Mouse (Mus musculus) heart, adult 2 months (tissue): ENCODE measurements at regions not wholly inside any gene's neighbourhood (a gene's known extent, or its start where the extent isn't known, plus 50 kb on each side); places are given as distances from the start of the nearest gene placed in this dataset.

Experiments
- DNase-seq, 2 experiments: peaks; one replicate each; pipeline ENCODE4 v3.0.0; 2021
- H3K27ac ChIP-seq: fragments of 200-600 bp; 2 replicates; pipeline ENCODE4 v1.8.1; 2022
- H3K27me3 ChIP-seq: fragments of 200-500 bp; 2 replicates; pipeline ENCODE4 v1.6.1; 2012; ENCODE audit warnings: mild to moderate bottlenecking, low read length, inconsistent platforms, mixed read lengths; ENCODE audit not compliant: control insufficient read depth, insufficient read depth
- H3K36me3 ChIP-seq: fragments of 200-500 bp; 2 replicates; pipeline ENCODE4 v1.6.1; 2012; ENCODE audit warnings: low read length, inconsistent platforms; ENCODE audit not compliant: control insufficient read depth, insufficient read depth
- H3K4me1 ChIP-seq: fragments of 200-500 bp; 2 replicates; pipeline ENCODE4 v1.6.1; 2011; ENCODE audit warnings: low read length; ENCODE audit not compliant: control insufficient read depth, insufficient read depth
- H3K4me3 ChIP-seq: fragments of 200-600 bp; 2 replicates; pipeline ENCODE4 v1.8.1; 2022
- H3K79me2 ChIP-seq: fragments of 200-500 bp; replicated peaks from 2 replicates; pipeline ENCODE4 v1.6.1; 2012; ENCODE audit warnings: mild to moderate bottlenecking, inconsistent platforms, low read length, moderate library complexity, mixed read lengths; ENCODE audit not compliant: control insufficient read depth, insufficient read depth
- H3K9ac ChIP-seq: fragments of 200-500 bp; 2 replicates; pipeline ENCODE4 v1.6.1; 2012; ENCODE audit warnings: low read depth, mild to moderate bottlenecking, control low read depth, inconsistent platforms, low read length, mixed read lengths
- CTCF ChIP-seq: fragments of 200-600 bp; IDR thresholded peaks from 2 replicates; pipeline ENCODE4 v1.8.1; 2022; ENCODE audit warnings: antibody characterized with exemption, mild to moderate bottlenecking, moderate library complexity
- EP300 ChIP-seq: fragments of 200-500 bp; IDR thresholded peaks from 2 replicates; pipeline ENCODE4 v1.6.1; 2011; ENCODE audit warnings: low read depth, low read length, control low read depth; ENCODE audit not compliant: insufficient read depth
- POLR2A ChIP-seq: fragments of 200-500 bp; IDR thresholded peaks from 2 replicates; pipeline ENCODE4 v1.6.1; 2011; ENCODE audit warnings: mild to moderate bottlenecking, low read depth, low read length, control low read depth; ENCODE audit not compliant: insufficient read depth
- WGBS: fragments of 180-500 bp; shearing (Covaris S2); methylation state at CpG from one replicate; pipeline ENCODE4 v1.1.7; 2018; 5-methylcytosine and 5-hydroxymethylcytosine counted together
- intact Hi-C: fragments of 180-260 bp; cut with DNase I; formaldehyde crosslinking; loops from one replicate; pipeline ENCODE4 v1.15.1; 2025

DNA sequence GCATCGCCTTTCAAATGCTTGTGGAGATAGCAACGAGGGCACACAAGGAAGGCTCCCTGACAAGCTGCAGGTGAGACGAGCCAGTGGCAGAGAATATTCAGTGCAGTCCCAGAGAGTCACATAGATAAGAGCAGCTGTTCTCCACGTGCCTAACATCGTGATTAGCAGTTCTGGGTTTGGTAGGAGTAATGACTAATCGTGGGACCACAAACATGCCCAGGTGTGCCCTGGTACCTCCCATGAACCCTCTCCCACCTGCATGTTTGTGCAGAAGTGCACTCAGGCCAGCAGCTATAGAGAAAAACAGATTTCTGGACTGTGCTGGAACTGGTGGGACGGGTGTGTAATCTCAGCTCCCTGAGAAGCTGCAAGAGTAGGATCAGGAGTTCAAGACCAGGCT lies 85.9 kb upstream of the Acsl1 start:
- H3K9ac ChIP-seq, result no peak overlapping the region
- H3K27ac ChIP-seq, result no peak overlapping the region
- H3K27me3 ChIP-seq, result no peaks in the 10 kb centered on the region
- no peaks in the 10 kb centered on the region for H3K4me1 ChIP-seq
- H3K79me2 ChIP-seq, result no peaks in the 10 kb centered on the region
- WGBS, result 66% methylated on average over 7 of the region's 7 CpGs
- no peak for TF ChIP-seq EP300
- TF ChIP-seq CTCF, result no peak
- no peaks in the 10 kb centered on the region for H3K36me3 ChIP-seq
- DNase-seq, result no peak
- intact Hi-C loops, result no loop called here
- no peak overlapping the region for H3K4me3 ChIP-seq

DNA sequence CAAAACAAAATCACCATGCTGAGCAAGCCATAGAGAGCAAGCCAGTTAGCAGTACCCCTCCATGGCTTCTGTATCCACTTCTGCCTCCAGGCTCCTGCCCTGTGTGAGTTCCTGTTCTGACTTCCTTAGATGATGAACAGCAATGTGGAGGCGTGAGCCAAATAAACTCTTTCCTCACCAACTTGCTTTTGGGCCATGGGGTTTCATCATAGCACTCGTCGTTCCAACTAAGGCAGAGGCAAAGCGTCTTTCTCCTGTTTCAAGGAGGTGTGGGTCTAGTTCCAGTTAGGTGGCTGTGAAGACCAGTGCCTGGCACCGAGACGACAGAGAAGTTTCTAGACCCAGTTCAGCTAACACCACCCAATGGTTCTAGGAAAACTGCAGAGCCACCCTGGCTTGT lies 85.0 kb upstream of the Acsl1 start:
- 91% methylated on average over 6 of the region's 6 CpGs for WGBS
- intact Hi-C loops, result no loop called here
- no peak for TF ChIP-seq CTCF
- TF ChIP-seq POLR2A, result no peak
- no peak for TF ChIP-seq EP300

DNA sequence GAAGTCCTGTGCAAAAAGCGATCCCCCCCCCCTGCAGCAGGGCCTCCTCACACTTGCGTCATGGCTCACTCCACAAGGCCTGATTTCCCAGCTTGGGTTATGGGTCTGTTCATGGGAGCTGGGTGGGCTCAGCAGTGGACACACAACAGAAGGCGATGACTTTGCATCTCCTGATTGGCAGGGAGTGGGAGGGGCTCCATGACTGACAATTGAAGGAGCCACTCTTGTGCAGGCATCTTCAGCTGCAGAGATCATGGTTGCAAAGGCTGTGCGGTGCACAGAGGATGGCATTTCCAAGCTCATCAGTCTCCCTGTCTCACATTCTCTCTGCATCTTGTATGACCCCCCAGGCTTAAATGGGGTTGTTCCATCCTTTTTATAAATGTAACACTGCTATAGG lies 84.3 kb upstream of the Acsl1 start:
- WGBS, result 84% methylated on average over 4 of the region's 4 CpGs
- Histone ChIP-seq H3K79me2 (no peaks in the 10 kb centered on the region), H3K27me3 (no peaks in the 10 kb centered on the region), H3K4me1 (no peaks in the 10 kb centered on the region), H3K9ac (no peak overlapping the region), H3K36me3 (no peaks in the 10 kb centered on the region), H3K4me3 (no peak overlapping the region), H3K27ac (no peak overlapping the region)
- intact Hi-C loops, result no loop called here
- no peak for DNase-seq
- TF ChIP-seq CTCF, result no peak
- no peak for TF ChIP-seq POLR2A
- no peak for TF ChIP-seq EP300

More for the DNA sequence above, 85.0 kb upstream of the Acsl1 start:
- peak in 1 of 2 experiments; percentile 6 for DNase-seq
- Histone ChIP-seq H3K9ac (no peak overlapping the region), H3K79me2 (no peaks in the 10 kb centered on the region), H3K4me3 (no peak overlapping the region), H3K27me3 (no peaks in the 10 kb centered on the region), H3K27ac (no peak overlapping the region), H3K36me3 (no peaks in the 10 kb centered on the region), H3K4me1 (no peaks in the 10 kb centered on the region)

DNA sequence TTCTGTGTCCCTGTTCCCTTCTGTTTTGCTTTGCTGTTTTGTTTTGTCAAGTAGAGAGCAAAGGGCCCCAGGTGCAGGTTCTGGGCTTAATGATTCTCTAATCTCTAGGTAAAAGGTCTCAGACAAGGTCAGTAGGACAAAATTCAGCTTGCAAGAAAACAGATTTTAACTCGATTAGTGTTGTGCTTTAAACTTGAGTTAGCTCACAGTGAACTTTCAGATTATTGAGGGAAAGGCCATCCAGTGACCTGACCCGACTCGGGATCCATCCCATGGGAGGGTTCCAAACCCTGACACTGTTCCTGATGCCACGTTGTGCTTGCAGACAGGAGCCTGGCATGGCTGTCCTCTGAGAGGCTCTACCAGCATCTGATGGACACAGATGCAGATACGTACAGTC lies 83.8 kb upstream of the Acsl1 start:
- no peak for TF ChIP-seq POLR2A
- no peak for TF ChIP-seq EP300
- no peak for TF ChIP-seq CTCF
- H3K79me2 ChIP-seq, result no peaks in the 10 kb centered on the region
- no peaks in the 10 kb centered on the region for H3K27me3 ChIP-seq
- no peak for DNase-seq
- no peak overlapping the region for H3K4me3 ChIP-seq
- no peaks in the 10 kb centered on the region for H3K36me3 ChIP-seq
- H3K27ac ChIP-seq, result no peak overlapping the region
- intact Hi-C loops, result no loop called here
- WGBS, result 73% methylated on average over 5 of the region's 5 CpGs
- no peak overlapping the region for H3K9ac ChIP-seq
- no peaks in the 10 kb centered on the region for H3K4me1 ChIP-seq

DNA sequence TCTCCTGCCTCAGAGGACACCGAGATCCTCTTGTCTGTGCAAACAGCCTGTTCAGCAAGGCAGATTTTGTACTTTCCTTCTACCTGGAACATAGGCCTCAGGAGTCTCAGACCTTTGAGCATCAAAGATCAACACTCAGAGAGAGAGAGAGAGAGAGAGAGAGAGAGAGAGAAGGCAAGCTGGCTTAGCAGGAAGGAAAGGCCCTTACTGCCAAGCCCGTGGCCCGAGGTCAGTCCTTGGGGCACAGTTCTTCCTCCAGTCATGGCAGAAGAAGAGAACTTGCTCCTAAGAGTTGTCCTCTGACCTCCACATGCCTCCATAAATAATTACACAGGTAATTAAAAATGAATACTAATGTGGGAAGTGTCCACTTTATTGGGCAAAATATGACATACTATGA lies 82.4 kb upstream of the Acsl1 start:
- Histone ChIP-seq H3K27ac (no peak overlapping the region), H3K4me1 (no peaks in the 10 kb centered on the region), H3K4me3 (no peak overlapping the region), H3K36me3 (no peaks in the 10 kb centered on the region), H3K27me3 (no peaks in the 10 kb centered on the region), H3K79me2 (no peaks in the 10 kb centered on the region), H3K9ac (no peak overlapping the region)
- TF ChIP-seq CTCF (no peak), POLR2A (no peak), EP300 (no peak)
- WGBS, result 75% methylated on average over 3 of the region's 3 CpGs
- DNase-seq, result no peak
- intact Hi-C loops, result no loop called here

DNA sequence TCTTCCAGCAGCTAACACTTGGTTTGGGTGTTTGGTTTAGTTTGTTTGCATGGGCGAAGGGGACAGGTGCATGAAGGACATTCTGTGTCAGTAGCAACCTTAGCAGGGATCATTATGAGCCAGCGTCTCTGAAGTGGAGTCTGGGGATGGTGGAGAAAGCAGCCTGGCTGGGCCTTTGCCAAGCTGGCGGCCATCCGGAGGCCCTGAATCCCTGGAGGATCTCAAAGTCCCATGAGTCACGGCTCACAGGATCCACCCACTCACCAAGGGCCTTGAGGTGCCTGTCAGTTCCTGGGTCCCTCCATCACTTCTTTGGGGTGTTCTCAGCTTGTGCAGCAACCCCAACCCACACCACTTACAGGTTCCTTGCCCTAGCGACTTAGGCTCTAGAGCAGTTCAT lies 80.4 kb upstream of the Acsl1 start:
- Histone ChIP-seq H3K79me2 (no peaks in the 10 kb centered on the region), H3K27ac (no peak overlapping the region), H3K9ac (no peak overlapping the region), H3K4me1 (no peaks in the 10 kb centered on the region), H3K36me3 (no peaks in the 10 kb centered on the region), H3K4me3 (no peak overlapping the region), H3K27me3 (no peaks in the 10 kb centered on the region)
- WGBS, result 72% methylated on average over 6 of the region's 6 CpGs
- DNase-seq, result no peak
- intact Hi-C loops, result no loop called here
- TF ChIP-seq POLR2A, result no peak
- TF ChIP-seq EP300, result no peak
- no peak for TF ChIP-seq CTCF
